Mouse (Mus musculus) midbrain, embryonic 15.5 days (tissue): ENCODE measurements around the gene Fnbp1. TPM values are rescaled to one million over a fixed set of nuclear protein-coding genes. Genes with fewer than 3 reads are reported as not detected.

Experiments used
- ATAC-seq: fragments of 200-750 bp; cut with Nextera tagmentation; replicated peaks from 2 replicates; pipeline ENCODE4 v1.8.0; 2017; ENCODE audit warnings: moderate TSS enrichment
- H3K27ac ChIP-seq: fragments of 300-500 bp; sonication (generic); 2 replicates; pipeline ENCODE4 v1.5.1; 2015; ENCODE audit warnings: mild to moderate bottlenecking, inconsistent platforms
- H3K27me3 ChIP-seq: fragments of 300-500 bp; sonication (generic); replicated peaks from 2 replicates; pipeline ENCODE4 v1.6.1; 2015; ENCODE audit warnings: inconsistent platforms
- H3K36me3 ChIP-seq: fragments of 300-500 bp; sonication (generic); replicated peaks from 2 replicates; pipeline ENCODE4 v1.6.1; 2015; ENCODE audit warnings: inconsistent platforms
- H3K4me1 ChIP-seq: fragments of 300-500 bp; sonication (generic); 2 replicates; pipeline ENCODE4 v1.6.1; 2015; ENCODE audit warnings: inconsistent platforms
- H3K4me2 ChIP-seq: fragments of 300-500 bp; sonication (generic); 2 replicates; pipeline ENCODE4 v1.6.1; 2015; ENCODE audit warnings: inconsistent platforms, mild to moderate bottlenecking, moderate library complexity
- H3K4me3 ChIP-seq: fragments of 300-500 bp; sonication (generic); 2 replicates; pipeline ENCODE4 v1.5.1; 2015; ENCODE audit warnings: mild to moderate bottlenecking, inconsistent platforms
- H3K9ac ChIP-seq: fragments of 300-500 bp; sonication (generic); 2 replicates; pipeline ENCODE4 v1.6.1; 2015; ENCODE audit warnings: mild to moderate bottlenecking, inconsistent platforms
- H3K9me3 ChIP-seq: fragments of 300-500 bp; sonication (generic); 2 replicates; pipeline ENCODE4 v1.6.1; 2016; ENCODE audit warnings: inconsistent platforms
- WGBS: fragments of 180-500 bp; shearing (Covaris S2); methylation state at CpG from one replicate; pipeline ENCODE4 v1.1.7; 2015; ENCODE audit warnings: mixed read lengths; 5-methylcytosine and 5-hydroxymethylcytosine counted together
- polyA plus RNA-seq: library from polyadenylated mRNA; unstranded; fragments of >200 nt; fragmentation: Nextera tagmentation; extraction: Ambion mirVana; gene quantifications from 2 replicates; pipeline ENCODE4 v1.2.1, GENCODE M21; 2015

The Fnbp1 gene
- polyA plus RNA-seq, 1 experiment from 2014 or later, result 29.6 TPM

GRCm38 (mm10) chr2:31024618-31025370 is 117.0 kb downstream of the Fnbp1 start:
- Histone ChIP-seq H3K9ac (no peak overlapping the region), H3K9me3 (no peaks in the 10 kb centered on the region), H3K27me3 (no peaks in the 10 kb centered on the region), H3K4me1 (no peaks in the 10 kb centered on the region), H3K4me3 (no peak overlapping the region), H3K27ac (no peak overlapping the region), H3K4me2 (no peak overlapping the region), H3K36me3 (peaks cover 25% of the 10 kb centered on the region; the same call in 1 of the 2 replicates)
- 30% methylated on average over 5 of the region's 5 CpGs for WGBS
- no peak for ATAC-seq

GRCm38 (mm10) chr2:31023940-31024339 is 117.9 kb downstream of the Fnbp1 start:
- Histone ChIP-seq H3K36me3 (peaks cover 26% of the 10 kb centered on the region; the same call in 1 of the 2 replicates), H3K4me1 (no peaks in the 10 kb centered on the region), H3K4me2 (no peak overlapping the region), H3K27ac (no peak overlapping the region), H3K9me3 (no peaks in the 10 kb centered on the region), H3K9ac (no peak overlapping the region), H3K27me3 (no peaks in the 10 kb centered on the region), H3K4me3 (no peak overlapping the region)
- WGBS, result 87% methylated on average over 5 of the region's 5 CpGs
- no peak for ATAC-seq

- no peaks in the 10 kb centered on the region for H3K9me3 ChIP-seq
- no peaks in the 10 kb centered on the region for H3K4me1 ChIP-seq
- no peak for ATAC-seq
- no peak overlapping the region for H3K4me3 ChIP-seq
- H3K27ac ChIP-seq, result no peak overlapping the region
- 96% methylated on average over 2 of the region's 2 CpGs for WGBS
- no peaks in the 10 kb centered on the region for H3K27me3 ChIP-seq
- peaks cover 42% of the 10 kb centered on the region for H3K36me3 ChIP-seq
- no peak overlapping the region for H3K9ac ChIP-seq
- no peak overlapping the region for H3K4me2 ChIP-seq
Observed at GRCm38 (mm10) chr2:31020202-31020601, 121.6 kb downstream of the Fnbp1 start.

GRCm38 (mm10) chr2:31019011-31019410 is 122.8 kb downstream of the Fnbp1 start:
- Histone ChIP-seq H3K9me3 (no peaks in the 10 kb centered on the region), H3K27ac (no peak overlapping the region), H3K9ac (no peak overlapping the region), H3K4me1 (no peaks in the 10 kb centered on the region), H3K36me3 (peaks cover 42% of the 10 kb centered on the region), H3K4me3 (no peak overlapping the region), H3K4me2 (no peak overlapping the region), H3K27me3 (no peaks in the 10 kb centered on the region)
- no peak for ATAC-seq
- 91% methylated on average over 8 of the region's 8 CpGs for WGBS

- Histone ChIP-seq H3K27me3 (no peaks in the 10 kb centered on the region), H3K27ac (no peak overlapping the region), H3K4me1 (no peaks in the 10 kb centered on the region), H3K4me2 (no peak overlapping the region), H3K4me3 (no peak overlapping the region), H3K9me3 (no peaks in the 10 kb centered on the region), H3K36me3 (peaks cover 42% of the 10 kb centered on the region), H3K9ac (no peak overlapping the region)
- 82% methylated on average over 8 of the region's 8 CpGs for WGBS
- ATAC-seq, result no peak
Observed at GRCm38 (mm10) chr2:31018519-31018918, 123.3 kb downstream of the Fnbp1 start.

- Histone ChIP-seq H3K36me3 (peaks cover 42% of the 10 kb centered on the region), H3K4me3 (no peak overlapping the region), H3K9me3 (no peaks in the 10 kb centered on the region), H3K9ac (no peak overlapping the region), H3K27me3 (no peaks in the 10 kb centered on the region), H3K4me2 (no peak overlapping the region), H3K27ac (no peak overlapping the region), H3K4me1 (no peaks in the 10 kb centered on the region)
- no peak for ATAC-seq
- 93% methylated on average over 18 of the region's 18 CpGs for WGBS
Observed at GRCm38 (mm10) chr2:31017625-31018317, 124.0 kb downstream of the Fnbp1 start.

- Histone ChIP-seq H3K9me3 (no peaks in the 10 kb centered on the region), H3K4me2 (no peak overlapping the region), H3K27me3 (no peaks in the 10 kb centered on the region), H3K4me1 (no peaks in the 10 kb centered on the region), H3K4me3 (no peak overlapping the region), H3K9ac (no peak overlapping the region), H3K27ac (no peak overlapping the region), H3K36me3 (peaks cover 32% of the 10 kb centered on the region)
- ATAC-seq, result no peak
- WGBS, result 76% methylated on average over 14 of the region's 14 CpGs
Observed at GRCm38 (mm10) chr2:31013371-31014120, 128.3 kb downstream of the Fnbp1 start.

GRCm38 (mm10) chr2:31007208-31007607 is 134.6 kb downstream of the Fnbp1 start:
- Histone ChIP-seq H3K4me1 (no peaks in the 10 kb centered on the region), H3K27ac (no peak overlapping the region), H3K36me3 (peaks cover 40% of the 10 kb centered on the region; the same call in 1 of the 2 replicates), H3K4me3 (no peak overlapping the region), H3K9me3 (no peaks in the 10 kb centered on the region), H3K27me3 (no peaks in the 10 kb centered on the region), H3K9ac (no peak overlapping the region), H3K4me2 (no peak overlapping the region)
- ATAC-seq, result no peak
- WGBS, result 90% methylated on average over 5 of the region's 5 CpGs

GRCm38 (mm10) chr2:31006434-31006833 is 135.4 kb downstream of the Fnbp1 start:
- Histone ChIP-seq H3K27me3 (no peaks in the 10 kb centered on the region), H3K9ac (no peak overlapping the region), H3K9me3 (no peaks in the 10 kb centered on the region), H3K27ac (no peak overlapping the region), H3K4me1 (no peaks in the 10 kb centered on the region), H3K4me3 (no peak overlapping the region), H3K4me2 (no peak overlapping the region), H3K36me3 (peaks cover 43% of the 10 kb centered on the region; the same call in 1 of the 2 replicates)
- 94% methylated on average over 5 of the region's 5 CpGs for WGBS
- no peak for ATAC-seq

GRCm38 (mm10) chr2:31005453-31005852 is 136.4 kb downstream of the Fnbp1 start:
- H3K9ac ChIP-seq, result no peak overlapping the region
- H3K27ac ChIP-seq, result no peak overlapping the region
- H3K4me3 ChIP-seq, result no peak overlapping the region
- ATAC-seq, result no peak
- WGBS, result 84% methylated on average over 2 of the region's 2 CpGs
- no peaks in the 10 kb centered on the region for H3K27me3 ChIP-seq
- H3K4me1 ChIP-seq, result no peaks in the 10 kb centered on the region
- no peaks in the 10 kb centered on the region for H3K9me3 ChIP-seq
- H3K36me3 ChIP-seq, result peaks cover 37% of the 10 kb centered on the region; the same call in 1 of the 2 replicates
- H3K4me2 ChIP-seq, result no peak overlapping the region

- Histone ChIP-seq H3K4me3 (no peak overlapping the region), H3K36me3 (peaks cover 31% of the 10 kb centered on the region; the same call in 1 of the 2 replicates), H3K27me3 (no peaks in the 10 kb centered on the region), H3K9ac (no peak overlapping the region), H3K4me1 (no peaks in the 10 kb centered on the region), H3K4me2 (no peak overlapping the region), H3K27ac (no peak overlapping the region), H3K9me3 (no peaks in the 10 kb centered on the region)
- WGBS, result 92% methylated on average over 10 of the region's 10 CpGs
- ATAC-seq, result no peak
Observed at GRCm38 (mm10) chr2:31002857-31003256, 139.0 kb downstream of the Fnbp1 start.
